Mouse (Mus musculus): ENCODE measurements around the gene Bin2. TPM values are rescaled to one million over a fixed set of nuclear protein-coding genes. Genes with fewer than 3 reads are reported as not detected.

The Bin2 gene
- total and polyA plus RNA-seq, 2 experiments from 2014 or later: 0.42 to 0.68 TPM

DNA sequence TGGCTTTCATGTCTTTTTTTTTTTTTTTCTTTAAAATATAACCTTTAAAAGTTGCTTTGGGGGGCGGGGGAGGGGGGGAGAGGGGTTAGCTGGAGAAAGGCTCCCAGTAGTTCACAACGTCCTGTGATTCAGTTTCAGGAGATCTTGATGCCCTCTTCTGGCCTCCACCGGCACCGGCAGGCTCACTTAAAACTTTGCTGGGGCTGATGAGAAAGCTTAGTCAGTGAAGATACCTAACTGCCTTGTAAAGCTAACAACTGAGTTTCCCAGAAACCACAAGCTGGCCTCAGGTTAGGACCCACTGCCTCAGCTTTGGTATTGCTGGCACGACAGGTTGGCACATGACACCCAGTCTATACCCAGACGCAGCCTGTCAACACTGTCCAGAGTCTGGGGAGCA, 31.7 kb downstream of the Bin2 start:
- H3K4me3 ChIP-seq (ENCODE audit: low read depth, low read length): 0 out of 2 replicates have a peak overlapping the region, but pooled peaks have one; percentile 75
- peaks cover 16% of the 10 kb centered on the region; the same call in 1 of the 2 replicates for H3K4me1 ChIP-seq (ENCODE audit: control insufficient read depth, insufficient read depth)
- no peaks in the 10 kb centered on the region for H3K36me3 ChIP-seq (replicated peaks; ENCODE audit: control insufficient read depth, insufficient read depth, low read length)
- H3K4me2 ChIP-seq (ENCODE audit: low read depth, low read length): peak overlapping the region; percentile 89
- ATAC-seq (ENCODE audit: insufficient read depth, low read depth) (no peak), DNase-seq (ENCODE audit: low spot score) (peak; percentile 55)
- no peak for TF ChIP-seq EP300 (IDR thresholded peaks at IDR 0.05; ENCODE audit: low read depth)
- peak; percentile 38 for TF ChIP-seq CTCF (IDR thresholded peaks at IDR 0.05; ENCODE audit: low read depth)
- H3K27ac ChIP-seq (ENCODE audit: low read depth): no peak overlapping the region
- H3K27me3 ChIP-seq (ENCODE audit: control insufficient read depth, insufficient read depth, low read length): peaks cover 24% of the 10 kb centered on the region
- no peak overlapping the region for H3K9ac ChIP-seq (replicated peaks; ENCODE audit: low read depth, low read length)
- WGBS: 13% methylated on average over 6 of the region's 6 CpGs
- H3K9me3 ChIP-seq (replicated peaks; ENCODE audit: control insufficient read depth, low read length): no peaks in the 10 kb centered on the region

DNA sequence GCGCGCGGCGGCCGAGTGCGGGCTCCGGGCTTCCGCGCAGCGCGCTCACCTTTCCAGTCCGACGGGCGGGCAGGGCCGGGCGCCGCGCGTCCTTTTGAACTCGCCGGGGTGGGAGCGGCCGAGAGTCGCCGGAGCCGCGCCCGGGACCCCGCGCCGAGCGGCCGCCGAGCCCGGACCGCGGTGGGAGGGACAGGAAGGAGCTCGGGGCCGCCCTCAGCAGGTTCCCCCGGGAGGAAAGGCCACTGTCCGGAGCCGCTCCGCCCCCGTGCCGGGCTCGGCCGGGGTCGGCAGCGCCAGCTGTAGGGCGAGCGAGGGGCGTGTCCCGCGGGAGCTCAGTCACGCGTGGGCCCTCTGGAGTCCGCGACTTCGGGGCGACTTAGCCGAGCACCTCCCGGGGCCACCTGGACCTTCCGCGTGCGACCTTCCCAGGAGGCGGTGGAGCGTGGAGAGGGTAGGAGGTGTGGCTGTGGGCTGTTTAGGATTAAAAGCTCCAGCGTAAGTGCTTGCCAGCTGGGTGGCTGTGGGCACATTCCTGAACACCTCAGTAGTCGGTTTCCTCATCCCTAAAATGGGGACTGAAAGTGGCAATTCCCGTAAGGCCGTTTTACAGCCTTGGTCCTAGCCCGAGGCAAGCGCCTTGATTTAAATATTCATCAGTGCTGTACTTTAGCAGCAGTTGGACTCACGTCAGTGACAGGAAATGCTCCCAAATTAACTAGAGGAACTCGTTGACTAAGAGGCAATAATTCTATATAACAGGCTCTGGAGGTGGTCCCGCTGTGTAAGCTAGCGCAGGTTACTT, 32.5 kb downstream of the Bin2 start, which contains the start of gene Smagp:
Gene Smagp (minus strand): TSS at position 241 of the 802 bp plus-strand sequence.
- peaks cover 16% of the 10 kb centered on the region; the same call in 1 of the 2 replicates for H3K4me1 ChIP-seq (ENCODE audit: control insufficient read depth, insufficient read depth)
- peak within 1 kb of the TSS; percentile 75 for H3K27ac ChIP-seq (ENCODE audit: low read depth)
- WGBS: under 1% methylated on average over 69 of the region's 77 CpGs
- no peaks in the 10 kb centered on the region for H3K36me3 ChIP-seq (replicated peaks; ENCODE audit: control insufficient read depth, insufficient read depth, low read length)
- no peaks in the 10 kb centered on the region for H3K9me3 ChIP-seq (replicated peaks; ENCODE audit: control insufficient read depth, low read length)
- ATAC-seq (ENCODE audit: insufficient read depth, low read depth) (peak; percentile 55), DNase-seq (ENCODE audit: low spot score) (peak; percentile 38)
- peak within 1 kb of the TSS; percentile 89 for H3K4me2 ChIP-seq (ENCODE audit: low read depth, low read length)
- peaks cover 24% of the 10 kb centered on the region for H3K27me3 ChIP-seq (ENCODE audit: control insufficient read depth, insufficient read depth, low read length)
- H3K4me3 ChIP-seq (ENCODE audit: low read depth, low read length): peak within 1 kb of the TSS; percentile 75
- no peak for TF ChIP-seq CTCF (IDR thresholded peaks at IDR 0.05; ENCODE audit: low read depth)
- TF ChIP-seq EP300 (IDR thresholded peaks at IDR 0.05; ENCODE audit: low read depth): no peak
- H3K9ac ChIP-seq (replicated peaks; ENCODE audit: low read depth, low read length): peak within 1 kb of the TSS; percentile 73

DNA sequence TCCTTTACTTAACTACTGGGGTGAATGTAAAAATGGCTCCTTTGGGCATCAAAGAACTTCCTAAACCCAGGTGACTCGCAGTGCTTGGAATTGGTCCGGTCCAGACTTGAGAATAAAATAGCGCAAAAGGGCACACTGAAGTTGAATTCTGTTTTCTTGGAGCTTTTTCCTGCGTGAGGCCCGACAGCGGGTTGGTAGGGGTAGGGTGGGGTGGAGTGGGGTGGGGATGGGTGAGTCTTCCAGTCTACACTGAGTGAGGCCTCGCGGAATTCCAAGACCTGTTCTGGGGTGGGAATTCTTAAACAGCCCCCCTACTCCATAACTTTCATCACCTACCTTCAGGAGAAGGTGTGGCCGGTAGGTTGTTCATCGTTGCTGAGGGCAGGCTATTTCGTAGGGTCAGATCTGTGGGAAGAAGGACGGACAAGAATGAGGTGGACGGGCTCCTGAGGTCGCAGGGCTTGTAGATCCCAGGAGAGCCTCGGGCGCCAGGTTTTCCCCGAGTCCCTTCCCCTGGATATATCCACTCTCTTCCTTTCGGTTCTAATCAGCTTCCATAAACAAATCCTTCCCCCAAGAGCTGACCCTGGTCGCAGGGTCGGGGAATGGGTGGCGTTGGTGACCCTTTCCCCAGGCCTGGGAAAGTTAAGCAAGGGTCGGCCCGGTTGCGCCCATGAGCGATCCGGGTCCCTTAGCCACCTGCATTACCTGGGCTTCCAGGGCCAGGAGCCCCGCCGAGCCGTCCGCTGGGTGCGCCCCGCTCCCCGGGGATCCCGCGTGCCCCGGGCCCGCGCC, 33.3 kb downstream of the Bin2 start:
- Histone ChIP-seq H3K36me3 (replicated peaks; ENCODE audit: control insufficient read depth, insufficient read depth, low read length) (no peaks in the 10 kb centered on the region), H3K27me3 (ENCODE audit: control insufficient read depth, insufficient read depth, low read length) (peaks cover 24% of the 10 kb centered on the region), H3K27ac (ENCODE audit: low read depth) (peak overlapping the region; percentile 75), H3K9ac (replicated peaks; ENCODE audit: low read depth, low read length) (peak overlapping the region; percentile 73), H3K4me1 (ENCODE audit: control insufficient read depth, insufficient read depth) (peaks cover 11% of the 10 kb centered on the region; the same call in 1 of the 2 replicates), H3K4me3 (ENCODE audit: low read depth, low read length) (peak overlapping the region; percentile 75), H3K9me3 (replicated peaks; ENCODE audit: control insufficient read depth, low read length) (no peaks in the 10 kb centered on the region), H3K4me2 (ENCODE audit: low read depth, low read length) (peak overlapping the region; percentile 89)
- TF ChIP-seq CTCF (IDR thresholded peaks at IDR 0.05; ENCODE audit: low read depth): no peak
- TF ChIP-seq EP300 (IDR thresholded peaks at IDR 0.05; ENCODE audit: low read depth): no peak
- no peak for ATAC-seq (ENCODE audit: insufficient read depth, low read depth)
- WGBS: 5% methylated on average over 33 of the region's 38 CpGs
- DNase-seq (ENCODE audit: low spot score): no peak

DNA sequence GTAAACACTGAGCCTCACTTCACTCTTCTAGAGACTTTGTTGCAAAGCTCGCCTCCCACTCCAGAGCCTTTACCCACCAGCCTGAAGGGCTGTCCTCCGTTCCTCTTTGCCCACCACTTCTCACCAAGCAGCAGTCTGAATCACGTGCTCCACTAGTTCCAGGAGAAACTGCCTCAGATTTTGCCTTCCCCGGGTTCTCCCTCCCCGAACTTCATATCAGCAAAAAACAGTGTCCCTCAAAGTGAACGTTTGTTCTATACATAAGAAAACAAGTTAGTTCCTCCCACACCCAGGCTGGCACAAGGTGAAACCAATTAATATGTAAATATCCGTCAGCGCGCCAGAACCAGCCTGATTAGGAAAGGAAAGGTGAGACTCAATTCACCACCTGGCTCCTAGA, 34.1 kb downstream of the Bin2 start:
- Histone ChIP-seq H3K27me3 (ENCODE audit: control insufficient read depth, insufficient read depth, low read length) (peaks cover 24% of the 10 kb centered on the region), H3K9ac (replicated peaks; ENCODE audit: low read depth, low read length) (no peak overlapping the region), H3K36me3 (replicated peaks; ENCODE audit: control insufficient read depth, insufficient read depth, low read length) (no peaks in the 10 kb centered on the region), H3K27ac (ENCODE audit: low read depth) (no peak overlapping the region), H3K4me2 (ENCODE audit: low read depth, low read length) (peak overlapping the region; percentile 89), H3K4me3 (ENCODE audit: low read depth, low read length) (peak overlapping the region; percentile 75; the same call in 1 of the 2 replicates), H3K4me1 (ENCODE audit: control insufficient read depth, insufficient read depth) (0 out of 2 replicates have a peak, but pooled peaks cover 3% of the 10 kb centered on the region), H3K9me3 (replicated peaks; ENCODE audit: control insufficient read depth, low read length) (no peaks in the 10 kb centered on the region)
- ATAC-seq (ENCODE audit: insufficient read depth, low read depth) (no peak), DNase-seq (ENCODE audit: low spot score) (no peak)
- 14% methylated on average over 9 of the region's 9 CpGs for WGBS
- TF ChIP-seq EP300 (IDR thresholded peaks at IDR 0.05; ENCODE audit: low read depth) (no peak), CTCF (IDR thresholded peaks at IDR 0.05; ENCODE audit: low read depth) (no peak)

DNA sequence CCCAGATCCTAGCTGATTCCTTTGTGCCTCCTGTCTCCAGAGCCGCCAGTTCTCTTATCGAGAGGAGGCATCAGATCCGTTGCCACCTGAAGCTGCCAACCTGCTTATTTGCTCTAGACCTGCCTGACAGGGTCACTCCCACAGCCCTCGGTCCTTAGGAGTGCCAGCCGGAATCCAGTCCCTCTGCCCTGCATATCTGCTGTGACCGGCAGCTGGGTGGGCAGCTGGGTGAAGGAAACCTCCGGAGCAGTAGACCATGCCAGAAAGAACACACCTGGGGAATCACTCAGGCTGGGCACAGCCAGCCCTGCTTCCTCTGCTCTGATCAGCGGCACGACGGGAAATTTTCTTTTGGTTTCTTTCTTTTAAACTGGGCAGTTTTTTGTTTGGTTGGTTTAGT, 36.0 kb downstream of the Bin2 start:
- Histone ChIP-seq H3K27ac (ENCODE audit: low read depth) (no peak overlapping the region), H3K27me3 (ENCODE audit: control insufficient read depth, insufficient read depth, low read length) (peaks cover 24% of the 10 kb centered on the region)
- no peak for ATAC-seq (ENCODE audit: insufficient read depth, low read depth)

More for the DNA sequence above, 36.0 kb downstream of the Bin2 start:
- TF ChIP-seq CTCF (IDR thresholded peaks at IDR 0.05; ENCODE audit: low read depth) (no peak), EP300 (IDR thresholded peaks at IDR 0.05; ENCODE audit: low read depth) (no peak)
- H3K4me2 ChIP-seq (ENCODE audit: low read depth, low read length): no peak overlapping the region
- H3K9me3 ChIP-seq (replicated peaks; ENCODE audit: control insufficient read depth, low read length): no peaks in the 10 kb centered on the region
- WGBS: 81% methylated on average over 10 of the region's 10 CpGs
- no peaks in the 10 kb centered on the region for H3K36me3 ChIP-seq (replicated peaks; ENCODE audit: control insufficient read depth, insufficient read depth, low read length)
- DNase-seq (ENCODE audit: low spot score): no peak
- 0 out of 2 replicates have a peak, but pooled peaks cover 2% of the 10 kb centered on the region for H3K4me1 ChIP-seq (ENCODE audit: control insufficient read depth, insufficient read depth)
- no peak overlapping the region for H3K9ac ChIP-seq (replicated peaks; ENCODE audit: low read depth, low read length)
- H3K4me3 ChIP-seq (ENCODE audit: low read depth, low read length): no peak overlapping the region
